Mouse (Mus musculus) spleen, adult 2 months (tissue): ENCODE measurements around the gene Gng7.

Experiments used
- CTCF ChIP-seq: fragments of 200-500 bp; IDR thresholded peaks from 2 replicates; pipeline ENCODE4 v1.5.1; 2011; ENCODE audit warnings: mild to moderate bottlenecking, inconsistent platforms; ENCODE audit not compliant: insufficient read depth, insufficient read length, insufficient replicate concordance; ENCODE audit errors: extremely low read depth
- POLR2A ChIP-seq: fragments of 200-500 bp; IDR thresholded peaks from 2 replicates; pipeline ENCODE4 v1.6.1; 2011; ENCODE audit warnings: low read depth, low read length, inconsistent platforms

DNA sequence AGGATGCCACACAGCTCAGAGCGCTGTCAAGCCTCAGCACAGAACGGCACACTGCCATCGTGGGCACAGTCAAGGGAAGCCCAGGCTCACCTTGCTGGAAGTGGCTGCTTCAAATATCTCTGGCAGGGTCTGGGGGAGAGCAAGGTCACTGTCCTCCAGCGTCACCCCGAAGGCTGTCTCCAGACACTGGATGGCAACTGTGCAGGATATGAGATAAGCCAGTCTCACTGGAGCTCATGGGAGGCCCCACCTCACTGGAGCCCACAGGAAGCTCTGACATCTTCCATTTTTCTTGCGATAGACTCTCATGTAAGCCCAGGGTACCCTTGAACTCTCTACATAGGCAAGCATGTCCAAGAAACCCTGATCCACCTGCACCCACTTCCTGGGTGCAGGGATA is 36.4 kb upstream of the Gng7 start:
- no peak for TF ChIP-seq CTCF
- TF ChIP-seq POLR2A = no peak
